Mouse (Mus musculus): ENCODE data around the gene Mtfmt.

- TF ChIP-seq CTCF (conservative IDR thresholded peaks at IDR 0.05 in 1 of 2, IDR thresholded peaks at IDR 0.05 in 1 of 2; ENCODE audit: low read depth in 2 of 2, low read length in 2 of 2) (no peak), GABPA (IDR thresholded peaks at IDR 0.05; ENCODE audit: insufficient replicate concordance, low read depth, low read length) (no peak), MAX (IDR thresholded peaks at IDR 0.05; ENCODE audit: low read length) (no peak), TCF12 (IDR thresholded peaks at IDR 0.05; ENCODE audit: low read depth, low read length) (no peak), MEF2A (IDR thresholded peaks at IDR 0.05; ENCODE audit: borderline replicate concordance, low read depth, low read length) (no peak), MYC (IDR thresholded peaks at IDR 0.05; ENCODE audit: low read depth, low read length) (no peak), RCOR1 (conservative IDR thresholded peaks at IDR 0.05; ENCODE audit: low read depth, low read length) (no peak), SIN3A (IDR thresholded peaks at IDR 0.05; ENCODE audit: low read length) (no peak), POLR2A (IDR thresholded peaks at IDR 0.05; ENCODE audit: low read depth, low read length) (no peak), ZMIZ1 (IDR thresholded peaks at IDR 0.05; ENCODE audit: low read depth, low read length) (no peak), POLR2AphosphoS2 (IDR thresholded peaks at IDR 0.05; ENCODE audit: low read depth, low read length) (no peak), TBP (conservative IDR thresholded peaks at IDR 0.05; ENCODE audit: low read depth, low read length) (no peak), ZC3H11A (IDR thresholded peaks at IDR 0.05; ENCODE audit: low read depth, low read length) (no peak)
Measured at GRCm38 (mm10) chr9:65427511-65427910, 8.1 kb upstream of the Mtfmt start.

Data from CH12.LX (cell line).